Mouse (Mus musculus): Measurements from ENCODE around the gene Smg6. TPM values are rescaled to one million over a fixed set of nuclear protein-coding genes. Genes with fewer than 3 reads are reported as not detected.

The Smg6 gene
- total and polyA plus RNA-seq, 2 experiments from 2014 or later: 7.1 to 21.1 TPM

DNA sequence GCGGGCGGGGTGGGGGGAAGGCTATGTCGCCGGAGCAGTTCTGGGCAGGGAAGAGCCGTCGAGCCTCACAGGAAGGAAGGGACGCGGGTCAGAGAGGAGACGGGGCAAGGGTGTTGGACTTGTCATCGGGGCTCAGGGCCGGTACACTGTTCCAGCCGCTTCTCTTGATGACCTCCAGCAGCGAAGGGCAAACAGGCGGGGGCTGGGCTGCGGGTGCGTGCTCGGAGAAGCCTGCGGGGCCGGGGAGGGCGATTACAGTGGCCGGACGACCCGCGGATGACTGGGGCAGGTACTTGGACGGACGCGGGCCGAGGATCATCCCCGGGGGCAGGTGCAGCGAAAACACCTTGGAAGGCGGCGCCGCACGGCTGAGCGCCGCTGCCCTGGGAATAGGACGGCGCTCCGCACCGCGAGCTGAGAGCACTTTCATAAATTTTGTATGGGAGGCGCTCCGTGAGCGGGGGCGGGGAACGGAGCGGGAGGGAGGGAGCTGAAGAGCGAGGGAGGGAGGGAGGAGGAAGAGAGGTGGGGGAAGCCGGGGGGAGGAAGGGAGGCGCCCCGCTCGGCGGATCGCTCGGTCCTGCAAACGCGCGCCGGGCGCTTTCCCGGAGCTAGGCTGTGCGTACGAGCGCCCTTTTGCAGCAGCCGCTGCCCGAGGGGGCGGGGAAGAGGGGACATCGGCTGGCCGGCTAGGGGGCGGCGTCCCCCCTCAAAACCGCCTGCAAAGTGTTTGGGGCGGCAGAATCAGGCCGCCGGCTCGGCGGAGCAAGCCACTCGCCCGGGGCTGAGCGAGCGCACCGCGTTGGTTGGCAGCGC, 267.8 kb downstream of the Smg6 start, which contains the start of gene Rtn4rl1:
Gene Rtn4rl1, plus strand, starts transcription at position 528 of the 816 bp plus-strand sequence.
- ATAC-seq (ENCODE audit: insufficient read depth, low read depth): peak; percentile 60
- peaks cover 7% of the 10 kb centered on the region; the same call in 1 of the 2 replicates for H3K4me1 ChIP-seq (ENCODE audit: control insufficient read depth, insufficient read depth)
- peak within 1 kb of the TSS; percentile 92 for H3K27ac ChIP-seq (ENCODE audit: low read depth)
- TF ChIP-seq CTCF (IDR thresholded peaks at IDR 0.05; ENCODE audit: low read depth) (no peak), EP300 (IDR thresholded peaks at IDR 0.05; ENCODE audit: low read depth) (no peak; the same call in 1 of the 2 replicates)
- WGBS: under 1% methylated on average over 74 of the region's 84 CpGs
- H3K4me3 ChIP-seq (ENCODE audit: low read depth, low read length): peak within 1 kb of the TSS; percentile 72
- H3K36me3 ChIP-seq (replicated peaks; ENCODE audit: control insufficient read depth, insufficient read depth, low read length): no peaks in the 10 kb centered on the region
- H3K9me3 ChIP-seq (replicated peaks; ENCODE audit: control insufficient read depth, low read length): no peaks in the 10 kb centered on the region
- peak within 1 kb of the TSS; percentile 86 for H3K4me2 ChIP-seq (ENCODE audit: low read depth, low read length)
- H3K27me3 ChIP-seq (ENCODE audit: control insufficient read depth, insufficient read depth, low read length): peaks cover 10% of the 10 kb centered on the region
- H3K9ac ChIP-seq (replicated peaks; ENCODE audit: low read depth, low read length): peak within 1 kb of the TSS; percentile 69
- DNase-seq (ENCODE audit: low spot score): peak; percentile 83

GRCm38 (mm10) chr11:75194121-75194849, 268.7 kb downstream of the Smg6 start:
- H3K4me1 ChIP-seq (ENCODE audit: control insufficient read depth, insufficient read depth): peaks cover 7% of the 10 kb centered on the region; the same call in 1 of the 2 replicates
- DNase-seq (ENCODE audit: low spot score) (peak; percentile 25), ATAC-seq (ENCODE audit: insufficient read depth, low read depth) (no peak)
- peak overlapping the region; percentile 92 for H3K27ac ChIP-seq (ENCODE audit: low read depth)
- TF ChIP-seq EP300 (IDR thresholded peaks at IDR 0.05; ENCODE audit: low read depth): no peak
- TF ChIP-seq CTCF (IDR thresholded peaks at IDR 0.05; ENCODE audit: low read depth): no peak
- peak overlapping the region; percentile 69 for H3K9ac ChIP-seq (replicated peaks; ENCODE audit: low read depth, low read length)
- H3K27me3 ChIP-seq (ENCODE audit: control insufficient read depth, insufficient read depth, low read length): peaks cover 10% of the 10 kb centered on the region
- WGBS: under 1% methylated on average over 52 of the region's 52 CpGs
- H3K4me2 ChIP-seq (ENCODE audit: low read depth, low read length): peak overlapping the region; percentile 86
- no peaks in the 10 kb centered on the region for H3K36me3 ChIP-seq (replicated peaks; ENCODE audit: control insufficient read depth, insufficient read depth, low read length)
- H3K9me3 ChIP-seq (replicated peaks; ENCODE audit: control insufficient read depth, low read length): no peaks in the 10 kb centered on the region
- peak overlapping the region; percentile 72 for H3K4me3 ChIP-seq (ENCODE audit: low read depth, low read length)

GRCm38 (mm10) chr11:75194850-75195461, 269.3 kb downstream of the Smg6 start:
- peaks cover 10% of the 10 kb centered on the region for H3K27me3 ChIP-seq (ENCODE audit: control insufficient read depth, insufficient read depth, low read length)
- H3K9ac ChIP-seq (replicated peaks; ENCODE audit: low read depth, low read length): peak overlapping the region; percentile 69
- ATAC-seq (ENCODE audit: insufficient read depth, low read depth) (no peak), DNase-seq (ENCODE audit: low spot score) (peak; percentile 49)
- no peaks in the 10 kb centered on the region for H3K9me3 ChIP-seq (replicated peaks; ENCODE audit: control insufficient read depth, low read length)
- WGBS: 4% methylated on average over 39 of the region's 39 CpGs
- TF ChIP-seq CTCF (IDR thresholded peaks at IDR 0.05; ENCODE audit: low read depth): peak; percentile 19; the same call in 1 of the 2 replicates
- TF ChIP-seq EP300 (IDR thresholded peaks at IDR 0.05; ENCODE audit: low read depth): no peak
- H3K27ac ChIP-seq (ENCODE audit: low read depth): peak overlapping the region; percentile 92; the same call in 1 of the 2 replicates
- H3K36me3 ChIP-seq (replicated peaks; ENCODE audit: control insufficient read depth, insufficient read depth, low read length): no peaks in the 10 kb centered on the region
- H3K4me2 ChIP-seq (ENCODE audit: low read depth, low read length): peak overlapping the region; percentile 86
- H3K4me3 ChIP-seq (ENCODE audit: low read depth, low read length): peak overlapping the region; percentile 72
- peaks cover 7% of the 10 kb centered on the region; the same call in 1 of the 2 replicates for H3K4me1 ChIP-seq (ENCODE audit: control insufficient read depth, insufficient read depth)

DNA sequence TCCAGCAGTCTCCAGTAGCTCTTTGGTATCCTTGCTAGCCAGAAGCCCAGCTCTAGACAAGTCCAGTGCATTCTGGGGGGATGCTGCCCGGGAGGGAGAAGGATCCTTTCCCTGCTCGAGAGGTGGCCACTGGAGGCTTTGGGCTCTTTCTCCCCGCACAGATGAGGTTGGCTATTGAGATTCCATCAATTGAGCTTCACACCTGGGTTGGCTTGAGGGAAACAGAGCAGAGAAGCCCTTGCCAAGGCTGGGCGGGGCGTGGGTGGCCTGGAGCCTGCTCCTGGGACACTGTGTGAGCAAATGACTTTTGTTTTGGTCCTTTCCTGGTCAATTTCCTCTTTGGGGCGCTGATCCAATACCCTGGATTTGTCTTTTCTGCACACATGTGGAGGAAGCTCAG, 270.5 kb downstream of the Smg6 start:
- no peak for ATAC-seq (ENCODE audit: insufficient read depth, low read depth)
- Histone ChIP-seq H3K4me3 (ENCODE audit: low read depth, low read length) (no peak overlapping the region), H3K4me1 (ENCODE audit: control insufficient read depth, insufficient read depth) (peaks cover 7% of the 10 kb centered on the region; the same call in 1 of the 2 replicates), H3K4me2 (ENCODE audit: low read depth, low read length) (no peak overlapping the region), H3K27me3 (ENCODE audit: control insufficient read depth, insufficient read depth, low read length) (peaks cover 10% of the 10 kb centered on the region), H3K9ac (replicated peaks; ENCODE audit: low read depth, low read length) (no peak overlapping the region), H3K9me3 (replicated peaks; ENCODE audit: control insufficient read depth, low read length) (no peaks in the 10 kb centered on the region), H3K36me3 (replicated peaks; ENCODE audit: control insufficient read depth, insufficient read depth, low read length) (no peaks in the 10 kb centered on the region), H3K27ac (ENCODE audit: low read depth) (no peak overlapping the region)
- TF ChIP-seq CTCF (IDR thresholded peaks at IDR 0.05; ENCODE audit: low read depth) (no peak), EP300 (IDR thresholded peaks at IDR 0.05; ENCODE audit: low read depth) (no peak)
- WGBS: 71% methylated on average over 6 of the region's 6 CpGs
- no peak for DNase-seq (ENCODE audit: low spot score)

DNA sequence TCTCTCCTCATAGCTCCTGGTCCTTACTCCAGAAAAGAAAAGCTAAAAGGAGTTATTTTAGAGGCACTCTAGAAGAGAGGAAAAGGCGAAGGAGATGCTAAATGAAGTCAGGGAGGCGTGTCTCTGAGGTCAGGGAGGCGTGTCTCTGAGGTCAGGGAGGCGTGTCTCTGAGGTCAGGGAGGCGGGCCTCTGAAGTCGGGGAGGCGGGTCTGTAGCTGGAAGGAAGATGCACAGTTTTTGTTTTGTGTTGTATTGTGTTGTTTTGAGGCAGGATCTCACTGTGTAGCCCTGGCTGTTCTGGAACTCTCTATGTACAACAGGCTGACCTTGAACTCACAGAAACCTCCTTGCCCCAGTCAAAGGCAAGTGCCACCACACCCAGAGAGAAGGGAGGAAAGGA, 272.3 kb downstream of the Smg6 start:
- TF ChIP-seq CTCF (IDR thresholded peaks at IDR 0.05; ENCODE audit: low read depth): no peak
- no peak for TF ChIP-seq EP300 (IDR thresholded peaks at IDR 0.05; ENCODE audit: low read depth)
- no peak overlapping the region for H3K4me2 ChIP-seq (ENCODE audit: low read depth, low read length)

More for the DNA sequence above, 272.3 kb downstream of the Smg6 start:
- 54% methylated on average over 7 of the region's 7 CpGs for WGBS
- no peak overlapping the region for H3K9ac ChIP-seq (replicated peaks; ENCODE audit: low read depth, low read length)
- H3K4me3 ChIP-seq (ENCODE audit: low read depth, low read length): no peak overlapping the region
- ATAC-seq (ENCODE audit: insufficient read depth, low read depth) (no peak), DNase-seq (ENCODE audit: low spot score) (no peak)
- no peaks in the 10 kb centered on the region for H3K9me3 ChIP-seq (replicated peaks; ENCODE audit: control insufficient read depth, low read length)
- peaks cover 10% of the 10 kb centered on the region for H3K27me3 ChIP-seq (ENCODE audit: control insufficient read depth, insufficient read depth, low read length)
- no peaks in the 10 kb centered on the region for H3K36me3 ChIP-seq (replicated peaks; ENCODE audit: control insufficient read depth, insufficient read depth, low read length)
- H3K4me1 ChIP-seq (ENCODE audit: control insufficient read depth, insufficient read depth): peaks cover 15% of the 10 kb centered on the region
- no peak overlapping the region for H3K27ac ChIP-seq (ENCODE audit: low read depth)
